Mouse (Mus musculus): Measurements from ENCODE around the gene Tex45.

Gene Tex45

GRCm38 (mm10) chr8:3485192-3485591 is 14.5 kb downstream of the Tex45 start:
- DNase-seq (ENCODE audit: low spot score) = no peak

GRCm38 (mm10) chr8:3492901-3493844 is 22.5 kb downstream of the Tex45 start, which contains the start of gene Zfp358:
Gene Zfp358, plus strand, starts transcription at chr8:3493138.
- DNase-seq (ENCODE audit: low spot score) = no peak

GRCm38 (mm10) chr8:3493845-3494208 is 23.2 kb downstream of the Tex45 start:
- no peak for DNase-seq (ENCODE audit: low spot score)

GRCm38 (mm10) chr8:3495578-3496427 is 25.1 kb downstream of the Tex45 start:
- no peak for DNase-seq (ENCODE audit: low spot score)

GRCm38 (mm10) chr8:3496428-3496748 is 25.7 kb downstream of the Tex45 start:
- no peak for DNase-seq (ENCODE audit: low spot score)

DNA sequence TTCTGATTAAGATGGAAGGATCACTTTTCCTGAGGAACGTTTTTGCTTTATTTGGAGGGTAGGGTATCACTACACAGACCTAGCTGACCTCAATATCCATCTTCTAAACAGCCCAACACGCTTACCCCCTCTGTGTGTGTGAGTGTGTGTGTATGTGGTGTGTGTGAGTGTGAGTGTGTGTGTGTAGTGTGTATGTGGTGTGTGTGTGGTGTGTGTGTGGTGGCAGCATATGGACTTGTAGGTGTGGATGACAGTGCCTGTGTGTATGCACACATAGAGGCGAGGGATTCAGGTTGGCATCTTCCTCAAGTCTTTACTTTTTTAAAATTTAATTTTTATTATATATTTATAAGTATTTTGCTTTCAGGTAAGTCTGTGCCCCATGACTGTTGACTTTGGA is 27.9 kb downstream of the Tex45 start:
- no peak for DNase-seq (ENCODE audit: low spot score)

GRCm38 (mm10) chr8:3499751-3500150 is 29.1 kb downstream of the Tex45 start:
- no peak for DNase-seq (ENCODE audit: low spot score)

GRCm38 (mm10) chr8:3500235-3501090 is 29.8 kb downstream of the Tex45 start, which contains the start of gene Mcoln1:
Gene Mcoln1, plus strand, starts transcription at chr8:3500457.
- DNase-seq (ENCODE audit: low spot score) = peak; percentile 91

GRCm38 (mm10) chr8:3502217-3502616 is 31.6 kb downstream of the Tex45 start:
- DNase-seq (ENCODE audit: low spot score) = no peak

GRCm38 (mm10) chr8:3507979-3508754 is 37.5 kb downstream of the Tex45 start:
- no peak for DNase-seq (ENCODE audit: low spot score)

GRCm38 (mm10) chr8:3514681-3515247 is 44.1 kb downstream of the Tex45 start:
- no peak for DNase-seq (ENCODE audit: low spot score)

DNA sequence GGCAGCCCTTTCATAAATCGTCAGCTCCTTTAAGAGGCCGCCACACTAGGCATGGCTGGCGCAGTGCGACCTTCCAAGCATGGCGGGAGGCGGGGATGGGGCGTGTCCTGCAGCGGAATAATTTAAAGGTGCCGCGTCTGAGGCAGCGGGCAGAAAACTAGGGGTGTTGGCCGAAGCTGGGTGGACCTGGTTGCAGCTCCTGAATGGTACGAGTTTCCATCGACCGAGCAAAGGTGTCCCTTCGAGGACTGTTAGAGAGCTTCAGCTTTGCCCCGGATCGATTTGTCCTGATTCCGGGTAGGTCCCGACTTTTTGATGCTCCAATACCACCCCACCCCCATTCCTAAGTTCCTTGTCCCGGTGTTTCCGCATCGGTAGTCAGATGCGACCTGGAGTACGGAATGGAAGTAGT is 44.6 kb downstream of the Tex45 start, which contains the start of gene Pnpla6:
TSS of gene Pnpla6 (plus strand) at position 125 of the 412 bp plus-strand sequence.
- peak; percentile 62 for DNase-seq (ENCODE audit: low spot score)

GRCm38 (mm10) chr8:3515771-3516417 is 45.2 kb downstream of the Tex45 start:
- DNase-seq (ENCODE audit: low spot score) = no peak

GRCm38 (mm10) chr8:3516450-3517116 is 45.9 kb downstream of the Tex45 start:
- DNase-seq (ENCODE audit: low spot score) = peak; percentile 81

DNA sequence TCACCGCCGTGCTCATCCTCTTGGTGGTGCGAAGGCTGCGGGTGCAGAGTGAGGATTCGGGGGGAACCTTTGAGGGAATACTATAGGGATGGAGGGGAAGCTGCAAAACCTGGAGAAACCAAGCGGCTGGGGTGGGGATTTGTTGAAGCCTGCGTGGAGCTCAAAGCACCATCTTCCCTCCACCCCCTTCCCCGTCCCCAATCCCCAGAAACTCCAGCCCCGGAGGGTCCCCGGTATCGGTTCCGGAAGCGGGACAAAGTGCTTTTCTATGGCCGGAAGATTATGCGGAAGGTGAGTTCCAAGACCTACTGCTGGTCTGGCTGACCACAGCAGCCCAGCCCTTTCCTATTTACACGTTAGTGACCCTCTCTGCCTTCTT is 46.4 kb downstream of the Tex45 start:
- DNase-seq (ENCODE audit: low spot score) = no peak

GRCm38 (mm10) chr8:3522007-3522697 is 51.5 kb downstream of the Tex45 start:
- no peak for DNase-seq (ENCODE audit: low spot score)

DNA sequence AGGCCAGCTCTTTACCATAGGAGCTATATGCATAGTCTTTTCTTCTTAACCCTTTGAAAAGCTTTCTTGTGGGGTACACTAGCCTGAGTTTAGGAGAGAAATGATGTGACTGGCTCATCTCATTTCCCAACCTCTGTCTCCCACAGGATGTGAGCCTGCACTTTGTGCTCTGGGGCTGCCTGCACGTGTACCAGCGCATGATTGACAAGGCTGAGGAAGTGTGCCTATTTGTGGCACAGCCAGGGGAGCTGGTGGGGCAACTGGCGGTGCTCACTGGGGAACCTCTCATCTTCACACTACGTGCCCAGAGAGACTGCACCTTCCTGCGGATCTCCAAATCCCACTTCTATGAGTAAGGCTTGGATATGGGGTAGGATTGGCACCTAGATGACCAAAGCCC is 60.2 kb downstream of the Tex45 start:
- DNase-seq (ENCODE audit: low spot score) = no peak

DNA sequence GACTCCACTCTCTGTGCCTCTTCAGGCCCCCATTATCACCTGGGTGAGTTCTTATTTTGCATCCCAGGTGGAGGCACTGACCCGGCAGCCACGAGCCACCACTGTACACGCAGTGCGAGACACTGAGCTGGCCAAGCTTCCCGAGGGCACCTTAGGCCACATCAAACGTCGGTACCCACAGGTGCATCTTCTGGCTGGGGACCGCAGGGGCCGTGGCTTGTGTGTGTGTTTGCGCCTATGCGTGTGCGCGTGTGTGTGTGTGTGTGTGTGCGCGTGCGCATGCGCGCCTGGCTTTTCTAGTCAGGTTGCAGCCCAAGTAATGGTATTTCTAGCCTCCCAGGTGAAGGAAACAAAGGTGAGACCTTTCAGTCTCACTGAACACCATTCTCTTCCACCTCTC is 61.3 kb downstream of the Tex45 start:
- DNase-seq (ENCODE audit: low spot score) = no peak

Data from urinary bladder, postnatal 10 days (tissue).